Mouse (Mus musculus) midbrain, embryonic 16.5 days (tissue): ENCODE data around the gene Spib. TPM values are rescaled to one million over a fixed set of nuclear protein-coding genes. Genes with fewer than 3 reads are reported as not detected.

Experiments used
- ATAC-seq: fragments of 200-750 bp; cut with Nextera tagmentation; 2 replicates; pipeline ENCODE4 v1.8.0; 2017; ENCODE audit warnings: moderate TSS enrichment
- H3K27ac ChIP-seq: fragments of 300-500 bp; sonication (generic); 2 replicates; pipeline ENCODE4 v1.5.1; 2014; ENCODE audit warnings: mild to moderate bottlenecking, low read length, mixed read lengths
- H3K27me3 ChIP-seq: fragments of 300-500 bp; sonication (generic); 2 replicates; pipeline ENCODE4 v1.6.1; 2014; ENCODE audit warnings: low read depth, low read length, mixed read lengths; ENCODE audit not compliant: control insufficient read depth, insufficient read depth
- H3K36me3 ChIP-seq: fragments of 300-500 bp; sonication (generic); 2 replicates; pipeline ENCODE4 v1.6.1; 2014; ENCODE audit warnings: mild to moderate bottlenecking, low read length, moderate library complexity, mixed read lengths; ENCODE audit not compliant: control insufficient read depth, insufficient read depth
- H3K4me1 ChIP-seq: fragments of 300-500 bp; sonication (generic); 2 replicates; pipeline ENCODE4 v1.6.1; 2014; ENCODE audit warnings: mild to moderate bottlenecking, low read length, mixed read lengths; ENCODE audit not compliant: control insufficient read depth, insufficient read depth
- H3K4me2 ChIP-seq: fragments of 300-500 bp; sonication (generic); 2 replicates; pipeline ENCODE4 v1.6.1; 2014; ENCODE audit warnings: mild to moderate bottlenecking, low read length, mixed read lengths
- H3K4me3 ChIP-seq: fragments of 300-500 bp; sonication (generic); 2 replicates; pipeline ENCODE4 v1.5.1; 2014; ENCODE audit warnings: low read depth, mild to moderate bottlenecking, low read length, moderate library complexity, mixed read lengths
- H3K9ac ChIP-seq: fragments of 300-500 bp; sonication (generic); 2 replicates; pipeline ENCODE4 v1.6.1; 2014; ENCODE audit warnings: low read depth, low read length, mixed read lengths
- H3K9me3 ChIP-seq: fragments of 300-500 bp; sonication (generic); replicated peaks from 2 replicates; pipeline ENCODE4 v1.6.1; 2014; ENCODE audit warnings: mild to moderate bottlenecking, low read length, mixed read lengths; ENCODE audit not compliant: control insufficient read depth, poor library complexity, severe bottlenecking
- WGBS: fragments of 180-500 bp; shearing (Covaris S2); extraction: QIAGEN DNeasy Blood & Tissue Kit; methylation state at CpG from one replicate; pipeline ENCODE4 v1.1.7; 2014; 5-methylcytosine and 5-hydroxymethylcytosine counted together
- polyA plus RNA-seq: library from polyadenylated mRNA; unstranded; fragments of >200 nt; fragmentation: Nextera tagmentation; extraction: Ambion mirVana; gene quantifications from 2 replicates; pipeline ENCODE4 v1.2.1, GENCODE M21; 2015

The Spib gene
- polyA plus RNA-seq, 1 experiment from 2014 or later = not detected

GRCm38 (mm10) chr7:44538756-44539624 is 7.1 kb upstream of the Spib start:
- Histone ChIP-seq H3K4me1 (no peaks in the 10 kb centered on the region), H3K36me3 (peaks cover 4% of the 10 kb centered on the region; the same call in 1 of the 2 replicates), H3K27ac (no peak overlapping the region), H3K27me3 (no peaks in the 10 kb centered on the region), H3K9me3 (no peaks in the 10 kb centered on the region), H3K4me2 (no peak overlapping the region), H3K4me3 (no peak overlapping the region), H3K9ac (no peak overlapping the region)
- 94% methylated on average over 40 of the region's 41 CpGs for WGBS
- ATAC-seq = no peak

- ATAC-seq = no peak
- Histone ChIP-seq H3K4me2 (no peak overlapping the region), H3K9me3 (no peaks in the 10 kb centered on the region), H3K4me1 (no peaks in the 10 kb centered on the region), H3K4me3 (no peak overlapping the region), H3K36me3 (peaks cover 4% of the 10 kb centered on the region; the same call in 1 of the 2 replicates), H3K27ac (no peak overlapping the region), H3K27me3 (no peaks in the 10 kb centered on the region), H3K9ac (no peak overlapping the region)
- 93% methylated on average over 13 of the region's 13 CpGs for WGBS
Measured at GRCm38 (mm10) chr7:44537496-44537895, 5.6 kb upstream of the Spib start.

GRCm38 (mm10) chr7:44537009-44537408 is 5.1 kb upstream of the Spib start:
- no peaks in the 10 kb centered on the region for H3K27me3 ChIP-seq
- no peak overlapping the region for H3K4me3 ChIP-seq
- no peak overlapping the region for H3K9ac ChIP-seq
- no peaks in the 10 kb centered on the region for H3K4me1 ChIP-seq
- WGBS = 78% methylated on average over 7 of the region's 7 CpGs
- H3K9me3 ChIP-seq = no peaks in the 10 kb centered on the region
- H3K36me3 ChIP-seq = peaks cover 4% of the 10 kb centered on the region; the same call in 1 of the 2 replicates
- no peak for ATAC-seq
- no peak overlapping the region for H3K4me2 ChIP-seq
- H3K27ac ChIP-seq = no peak overlapping the region

GRCm38 (mm10) chr7:44536590-44536968 is 4.7 kb upstream of the Spib start:
- no peak overlapping the region for H3K9ac ChIP-seq
- H3K4me1 ChIP-seq = no peaks in the 10 kb centered on the region
- H3K4me2 ChIP-seq = no peak overlapping the region
- no peak overlapping the region for H3K27ac ChIP-seq
- no peaks in the 10 kb centered on the region for H3K9me3 ChIP-seq
- H3K36me3 ChIP-seq = peaks cover 4% of the 10 kb centered on the region; the same call in 1 of the 2 replicates
- ATAC-seq = no peak
- 91% methylated on average over 6 of the region's 6 CpGs for WGBS
- no peaks in the 10 kb centered on the region for H3K27me3 ChIP-seq
- H3K4me3 ChIP-seq = no peak overlapping the region

GRCm38 (mm10) chr7:44535657-44536589 is 4.1 kb upstream of the Spib start:
- H3K36me3 ChIP-seq = peaks cover 4% of the 10 kb centered on the region; the same call in 1 of the 2 replicates
- H3K4me2 ChIP-seq = no peak overlapping the region
- H3K27ac ChIP-seq = no peak overlapping the region
- no peak overlapping the region for H3K9ac ChIP-seq
- 93% methylated on average over 27 of the region's 27 CpGs for WGBS
- no peak overlapping the region for H3K4me3 ChIP-seq
- H3K27me3 ChIP-seq = no peaks in the 10 kb centered on the region
- no peaks in the 10 kb centered on the region for H3K4me1 ChIP-seq
- ATAC-seq = no peak
- H3K9me3 ChIP-seq = no peaks in the 10 kb centered on the region

GRCm38 (mm10) chr7:44534656-44535441 is 3.0 kb upstream of the Spib start:
- Histone ChIP-seq H3K4me3 (no peak overlapping the region), H3K4me2 (no peak overlapping the region), H3K36me3 (peaks cover 4% of the 10 kb centered on the region; the same call in 1 of the 2 replicates), H3K4me1 (no peaks in the 10 kb centered on the region), H3K27me3 (no peaks in the 10 kb centered on the region), H3K9ac (no peak overlapping the region), H3K27ac (no peak overlapping the region), H3K9me3 (no peaks in the 10 kb centered on the region)
- 92% methylated on average over 19 of the region's 19 CpGs for WGBS
- no peak for ATAC-seq

GRCm38 (mm10) chr7:44534242-44534641 is 2.4 kb upstream of the Spib start:
- Histone ChIP-seq H3K36me3 (peaks cover 4% of the 10 kb centered on the region; the same call in 1 of the 2 replicates), H3K9ac (no peak overlapping the region), H3K4me3 (no peak overlapping the region), H3K27me3 (no peaks in the 10 kb centered on the region), H3K4me2 (no peak overlapping the region), H3K27ac (no peak overlapping the region), H3K9me3 (no peaks in the 10 kb centered on the region), H3K4me1 (no peaks in the 10 kb centered on the region)
- no peak for ATAC-seq
- WGBS = 95% methylated on average over 13 of the region's 13 CpGs

- no peak for ATAC-seq
- Histone ChIP-seq H3K4me1 (no peaks in the 10 kb centered on the region), H3K4me3 (no peak overlapping the region), H3K9me3 (no peaks in the 10 kb centered on the region), H3K36me3 (peaks cover 4% of the 10 kb centered on the region; the same call in 1 of the 2 replicates), H3K27me3 (peaks cover 3% of the 10 kb centered on the region; the same call in 1 of the 2 replicates), H3K9ac (no peak overlapping the region), H3K27ac (no peak overlapping the region), H3K4me2 (no peak overlapping the region)
- 80% methylated on average over 12 of the region's 12 CpGs for WGBS
Measured at GRCm38 (mm10) chr7:44533746-44534045, 1.8 kb upstream of the Spib start.
